Mouse (Mus musculus): Measurements from ENCODE around the gene Zc3h10. TPM values are rescaled to one million over a fixed set of nuclear protein-coding genes. Genes with fewer than 3 reads are reported as not detected.
A peak's percentile ranks its signal among the peaks of the same experiment; 100 is the strongest.

The Zc3h10 gene
- polyA plus RNA-seq, 1 experiment from 2014 or later: 13.6 TPM

DNA sequence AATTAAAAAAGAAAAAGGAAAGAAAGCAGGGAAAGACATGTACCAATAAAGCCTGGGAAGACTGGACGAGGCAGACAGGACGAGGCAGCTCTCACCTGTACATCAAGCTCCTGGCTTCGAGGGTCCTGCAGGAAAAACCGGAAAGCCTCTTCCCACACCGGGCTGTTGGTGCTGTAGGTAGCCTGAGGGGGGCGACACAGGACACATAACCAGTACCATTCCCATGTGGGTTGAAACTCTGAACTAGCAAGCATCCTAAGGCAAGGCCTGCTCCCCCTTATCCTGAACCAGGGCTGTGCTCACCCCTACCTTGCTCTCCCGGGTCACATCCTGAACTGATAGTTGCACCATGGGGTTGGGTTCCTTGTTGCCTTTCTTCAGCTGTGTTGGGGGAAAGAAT is 28.7 kb downstream of the Zc3h10 start:
- ATAC-seq: no peak
- Histone ChIP-seq H3K4me3 (ENCODE audit: low read length) (no peak overlapping the region), H3K9me3 (ENCODE audit: control insufficient read depth, low read length) (no peaks in the 10 kb centered on the region), H3K36me3 (ENCODE audit: control insufficient read depth, insufficient read depth, low read length) (peaks cover 12% of the 10 kb centered on the region), H3K27me3 (replicated peaks; ENCODE audit: control insufficient read depth, insufficient read depth, low read length) (no peaks in the 10 kb centered on the region), H3K4me2 (ENCODE audit: low read depth, low read length) (no peak overlapping the region), H3K27ac (ENCODE audit: low read length) (no peak overlapping the region), H3K9ac (ENCODE audit: low read depth, low read length) (no peak overlapping the region), H3K4me1 (ENCODE audit: control insufficient read depth, insufficient read depth, low read length) (peaks cover under 1% of the 10 kb centered on the region; the same call in 1 of the 2 replicates)
- WGBS: 76% methylated on average over 7 of the region's 7 CpGs

DNA sequence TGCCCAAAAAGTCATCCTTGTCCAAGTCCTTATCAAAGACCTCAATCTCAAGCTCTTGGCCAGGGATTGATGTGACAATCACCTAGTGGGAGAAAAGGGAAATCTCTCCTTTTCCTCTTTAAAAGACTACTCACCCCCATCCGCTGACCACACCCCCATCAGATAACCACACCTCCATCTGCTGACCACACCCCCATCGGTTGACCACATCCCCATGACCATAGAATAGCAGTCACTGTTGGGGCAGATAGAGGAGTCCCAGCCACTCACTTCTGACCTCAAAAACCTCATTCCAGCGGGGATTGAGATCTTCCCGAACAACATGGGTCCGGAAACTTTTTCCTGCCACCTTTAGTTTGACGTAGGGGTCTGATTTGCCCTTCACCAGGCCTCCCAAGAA is 30.9 kb downstream of the Zc3h10 start:
- no peak overlapping the region for H3K9ac ChIP-seq (ENCODE audit: low read depth, low read length)
- 43% methylated on average over 6 of the region's 6 CpGs for WGBS
- H3K9me3 ChIP-seq (ENCODE audit: control insufficient read depth, low read length): no peaks in the 10 kb centered on the region
- no peaks in the 10 kb centered on the region for H3K4me1 ChIP-seq (ENCODE audit: control insufficient read depth, insufficient read depth, low read length)
- H3K36me3 ChIP-seq (ENCODE audit: control insufficient read depth, insufficient read depth, low read length): peaks cover 12% of the 10 kb centered on the region
- no peak for ATAC-seq
- H3K4me3 ChIP-seq (ENCODE audit: low read length): no peak overlapping the region
- no peak overlapping the region for H3K4me2 ChIP-seq (ENCODE audit: low read depth, low read length)
- no peaks in the 10 kb centered on the region for H3K27me3 ChIP-seq (replicated peaks; ENCODE audit: control insufficient read depth, insufficient read depth, low read length)
- H3K27ac ChIP-seq (ENCODE audit: low read length): no peak overlapping the region

DNA sequence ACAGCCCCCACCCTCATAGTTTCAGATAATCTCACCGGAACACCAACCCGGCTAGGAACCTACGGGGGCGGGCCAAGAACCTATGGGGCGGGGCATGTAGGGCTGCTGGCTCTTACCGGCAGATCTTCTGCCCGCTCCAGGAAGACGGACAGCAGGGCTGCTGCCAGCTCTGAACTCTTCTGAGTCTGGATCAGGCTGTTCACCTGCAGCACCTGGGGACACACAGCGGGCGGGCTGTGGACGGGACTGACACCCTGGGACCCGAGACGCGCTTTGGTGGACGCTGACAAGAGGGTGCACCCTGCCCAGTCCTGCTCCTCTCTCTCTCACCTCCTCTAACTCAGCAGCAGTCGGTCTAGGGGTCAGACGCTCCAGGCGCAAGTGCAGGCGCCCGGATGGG is 31.5 kb downstream of the Zc3h10 start:
- Histone ChIP-seq H3K27me3 (replicated peaks; ENCODE audit: control insufficient read depth, insufficient read depth, low read length) (no peaks in the 10 kb centered on the region), H3K9me3 (ENCODE audit: control insufficient read depth, low read length) (no peaks in the 10 kb centered on the region), H3K4me1 (ENCODE audit: control insufficient read depth, insufficient read depth, low read length) (no peaks in the 10 kb centered on the region), H3K4me3 (ENCODE audit: low read length) (no peak overlapping the region; the same call in 1 of the 2 replicates), H3K9ac (ENCODE audit: low read depth, low read length) (peak overlapping the region; percentile 44; the same call in 1 of the 2 replicates), H3K27ac (ENCODE audit: low read length) (no peak overlapping the region), H3K4me2 (ENCODE audit: low read depth, low read length) (peak overlapping the region; percentile 34), H3K36me3 (ENCODE audit: control insufficient read depth, insufficient read depth, low read length) (peaks cover 12% of the 10 kb centered on the region)
- ATAC-seq: peak; percentile 57
- WGBS: 39% methylated on average over 20 of the region's 20 CpGs

DNA sequence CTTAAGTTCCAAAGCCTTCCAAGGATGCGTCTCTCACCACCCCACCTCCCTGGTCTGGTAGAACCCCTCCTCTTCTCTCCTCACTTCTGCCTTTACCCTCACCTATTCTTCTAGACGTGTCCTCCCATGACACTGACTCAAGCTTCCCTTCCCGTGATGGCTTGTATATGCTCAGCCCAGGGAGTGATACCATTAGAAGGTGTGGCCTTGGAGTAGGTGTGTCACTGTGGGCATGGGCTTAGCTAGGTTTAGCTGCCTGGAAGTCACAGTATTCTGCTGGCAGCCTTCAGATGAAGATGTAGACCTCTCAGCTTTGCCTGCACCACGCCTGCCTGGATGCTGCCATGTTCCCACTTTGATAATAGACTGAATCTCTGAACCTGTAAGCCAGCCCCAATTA is 32.5 kb downstream of the Zc3h10 start:
- Histone ChIP-seq H3K9me3 (ENCODE audit: control insufficient read depth, low read length) (no peaks in the 10 kb centered on the region), H3K4me3 (ENCODE audit: low read length) (no peak overlapping the region), H3K9ac (ENCODE audit: low read depth, low read length) (no peak overlapping the region), H3K4me1 (ENCODE audit: control insufficient read depth, insufficient read depth, low read length) (no peaks in the 10 kb centered on the region; the same call in 1 of the 2 replicates), H3K27me3 (replicated peaks; ENCODE audit: control insufficient read depth, insufficient read depth, low read length) (no peaks in the 10 kb centered on the region), H3K36me3 (ENCODE audit: control insufficient read depth, insufficient read depth, low read length) (peaks cover 10% of the 10 kb centered on the region; the same call in 1 of the 2 replicates), H3K4me2 (ENCODE audit: low read depth, low read length) (no peak overlapping the region), H3K27ac (ENCODE audit: low read length) (no peak overlapping the region)
- no peak for ATAC-seq
- 82% methylated on average over 4 of the region's 4 CpGs for WGBS

DNA sequence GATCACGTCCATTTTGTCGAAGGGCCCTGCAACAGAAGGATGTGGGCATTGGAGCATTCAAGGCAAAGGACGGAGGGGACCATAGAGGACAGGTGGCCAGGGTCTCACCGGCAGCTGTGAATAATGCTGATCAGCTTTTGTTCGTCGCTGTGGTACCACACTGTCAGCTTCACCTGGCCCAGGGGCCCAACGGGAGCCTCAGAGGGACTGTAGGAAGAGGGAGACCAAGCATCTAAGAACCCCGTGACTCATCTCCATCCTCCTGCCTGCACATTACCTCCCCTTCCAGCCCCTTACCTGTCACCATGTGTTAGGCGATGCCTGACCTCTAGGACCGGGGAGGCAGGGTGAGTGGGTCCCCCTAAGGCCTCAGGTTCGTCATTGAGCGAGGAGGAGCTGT is 35.8 kb downstream of the Zc3h10 start:
- WGBS: 87% methylated on average over 12 of the region's 12 CpGs
- H3K4me2 ChIP-seq (ENCODE audit: low read depth, low read length): no peak overlapping the region
- H3K36me3 ChIP-seq (ENCODE audit: control insufficient read depth, insufficient read depth, low read length): peaks cover 7% of the 10 kb centered on the region; the same call in 1 of the 2 replicates
- H3K4me3 ChIP-seq (ENCODE audit: low read length): no peak overlapping the region
- H3K9ac ChIP-seq (ENCODE audit: low read depth, low read length): no peak overlapping the region
- H3K9me3 ChIP-seq (ENCODE audit: control insufficient read depth, low read length): no peaks in the 10 kb centered on the region
- H3K27me3 ChIP-seq (replicated peaks; ENCODE audit: control insufficient read depth, insufficient read depth, low read length): no peaks in the 10 kb centered on the region
- no peak overlapping the region for H3K27ac ChIP-seq (ENCODE audit: low read length)
- ATAC-seq: no peak
- H3K4me1 ChIP-seq (ENCODE audit: control insufficient read depth, insufficient read depth, low read length): peaks cover under 1% of the 10 kb centered on the region; the same call in 1 of the 2 replicates

DNA sequence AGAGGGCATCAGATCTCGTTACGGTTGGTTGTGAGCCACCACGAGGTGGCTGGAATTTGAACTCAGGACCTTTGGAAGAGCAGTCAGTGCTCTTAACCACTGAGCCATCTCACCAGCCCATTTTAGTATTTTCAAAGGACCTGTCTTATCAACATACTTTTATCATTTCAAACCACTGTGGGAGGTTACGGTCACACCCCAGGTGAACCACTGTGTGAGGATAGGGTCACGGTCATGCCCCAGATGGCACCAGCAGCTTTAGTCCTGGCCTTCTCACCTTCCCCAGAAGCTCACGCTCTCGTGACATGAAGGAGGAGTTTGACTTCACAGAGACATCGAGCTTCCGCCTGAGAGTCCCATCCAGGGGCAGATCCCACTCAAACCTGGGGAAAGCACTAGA is 36.4 kb downstream of the Zc3h10 start:
- 90% methylated on average over 9 of the region's 9 CpGs for WGBS
- Histone ChIP-seq H3K9ac (ENCODE audit: low read depth, low read length) (no peak overlapping the region), H3K4me1 (ENCODE audit: control insufficient read depth, insufficient read depth, low read length) (peaks cover 4% of the 10 kb centered on the region; the same call in 1 of the 2 replicates), H3K4me3 (ENCODE audit: low read length) (no peak overlapping the region), H3K27me3 (replicated peaks; ENCODE audit: control insufficient read depth, insufficient read depth, low read length) (no peaks in the 10 kb centered on the region), H3K4me2 (ENCODE audit: low read depth, low read length) (no peak overlapping the region), H3K9me3 (ENCODE audit: control insufficient read depth, low read length) (no peaks in the 10 kb centered on the region), H3K36me3 (ENCODE audit: control insufficient read depth, insufficient read depth, low read length) (peaks cover 7% of the 10 kb centered on the region; the same call in 1 of the 2 replicates), H3K27ac (ENCODE audit: low read length) (no peak overlapping the region)
- ATAC-seq: no peak

DNA sequence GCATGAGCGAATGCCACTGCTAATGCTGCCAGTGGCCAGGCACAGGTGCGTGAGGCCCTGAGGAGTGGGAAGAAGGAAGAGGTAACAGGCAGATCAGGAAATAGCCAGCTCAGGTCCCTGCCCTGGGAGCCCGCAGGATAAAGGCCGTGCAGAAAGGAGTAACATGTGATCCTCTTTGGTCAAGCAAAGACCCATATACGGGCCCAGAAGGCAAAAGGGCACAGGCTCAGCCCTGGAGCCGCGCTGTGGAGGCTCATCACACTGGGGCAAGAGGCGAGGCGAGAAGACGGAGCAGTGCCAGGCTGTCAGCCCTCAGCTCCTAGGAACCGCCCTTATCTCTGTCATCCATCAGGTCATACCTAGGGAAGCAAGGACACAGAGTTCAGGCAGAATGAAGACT is 37.3 kb downstream of the Zc3h10 start:
- Histone ChIP-seq H3K27ac (ENCODE audit: low read length) (no peak overlapping the region; the same call in 1 of the 2 replicates), H3K4me1 (ENCODE audit: control insufficient read depth, insufficient read depth, low read length) (peaks cover 4% of the 10 kb centered on the region; the same call in 1 of the 2 replicates), H3K9ac (ENCODE audit: low read depth, low read length) (no peak overlapping the region), H3K9me3 (ENCODE audit: control insufficient read depth, low read length) (no peaks in the 10 kb centered on the region), H3K36me3 (ENCODE audit: control insufficient read depth, insufficient read depth, low read length) (peaks cover 5% of the 10 kb centered on the region; the same call in 1 of the 2 replicates), H3K27me3 (replicated peaks; ENCODE audit: control insufficient read depth, insufficient read depth, low read length) (no peaks in the 10 kb centered on the region), H3K4me3 (ENCODE audit: low read length) (no peak overlapping the region), H3K4me2 (ENCODE audit: low read depth, low read length) (no peak overlapping the region)
- WGBS: 84% methylated on average over 11 of the region's 11 CpGs
- no peak for ATAC-seq

DNA sequence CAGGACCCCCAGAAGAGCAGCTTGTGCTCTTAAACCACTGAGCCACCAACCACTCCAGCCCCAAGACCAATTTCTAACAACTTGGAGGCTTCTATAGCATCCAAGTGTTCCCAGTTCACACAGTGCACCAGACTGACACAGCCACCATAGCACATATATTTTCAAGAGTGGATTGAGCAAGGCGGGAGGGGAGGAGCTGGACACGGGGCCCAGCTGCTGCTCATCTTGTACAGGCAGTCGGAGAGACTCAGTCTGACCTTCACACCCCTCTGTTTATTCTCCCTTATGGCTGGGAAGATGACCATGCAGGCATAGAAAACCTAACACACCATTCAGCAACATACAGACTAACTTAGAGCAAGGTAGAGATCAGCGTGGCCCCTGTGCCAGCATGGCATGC is 37.7 kb downstream of the Zc3h10 start:
- Histone ChIP-seq H3K4me2 (ENCODE audit: low read depth, low read length) (no peak overlapping the region), H3K36me3 (ENCODE audit: control insufficient read depth, insufficient read depth, low read length) (peaks cover 5% of the 10 kb centered on the region; the same call in 1 of the 2 replicates), H3K9ac (ENCODE audit: low read depth, low read length) (no peak overlapping the region), H3K9me3 (ENCODE audit: control insufficient read depth, low read length) (no peaks in the 10 kb centered on the region), H3K4me1 (ENCODE audit: control insufficient read depth, insufficient read depth, low read length) (peaks cover 9% of the 10 kb centered on the region; the same call in 1 of the 2 replicates), H3K27me3 (replicated peaks; ENCODE audit: control insufficient read depth, insufficient read depth, low read length) (no peaks in the 10 kb centered on the region), H3K27ac (ENCODE audit: low read length) (no peak overlapping the region; the same call in 1 of the 2 replicates), H3K4me3 (ENCODE audit: low read length) (no peak overlapping the region)
- ATAC-seq: no peak
- 68% methylated on average over 4 of the region's 4 CpGs for WGBS

DNA sequence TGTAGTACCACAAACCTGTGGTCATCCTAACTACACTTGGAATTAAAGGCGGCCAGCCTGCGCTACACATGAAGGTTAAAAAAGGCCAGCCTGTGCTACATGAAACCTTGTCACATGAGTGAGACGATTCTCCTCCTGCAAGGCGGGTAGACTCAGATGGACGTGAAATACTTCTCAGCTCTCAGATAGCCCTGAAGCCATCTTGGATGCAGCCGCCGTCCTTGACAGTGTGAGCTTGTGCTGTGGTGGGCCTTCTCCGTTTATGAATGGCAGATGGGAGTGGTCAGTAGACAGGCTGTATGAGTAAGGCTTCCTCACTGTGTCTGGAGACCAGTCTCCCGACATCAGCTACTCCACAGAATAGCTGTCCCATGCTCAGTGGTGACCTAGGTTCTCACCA is 38.4 kb downstream of the Zc3h10 start:
- Histone ChIP-seq H3K4me1 (ENCODE audit: control insufficient read depth, insufficient read depth, low read length) (peaks cover 13% of the 10 kb centered on the region; the same call in 1 of the 2 replicates), H3K4me2 (ENCODE audit: low read depth, low read length) (no peak overlapping the region), H3K9me3 (ENCODE audit: control insufficient read depth, low read length) (no peaks in the 10 kb centered on the region), H3K36me3 (ENCODE audit: control insufficient read depth, insufficient read depth, low read length) (peaks cover 5% of the 10 kb centered on the region; the same call in 1 of the 2 replicates), H3K27ac (ENCODE audit: low read length) (no peak overlapping the region), H3K4me3 (ENCODE audit: low read length) (no peak overlapping the region), H3K9ac (ENCODE audit: low read depth, low read length) (no peak overlapping the region), H3K27me3 (replicated peaks; ENCODE audit: control insufficient read depth, insufficient read depth, low read length) (no peaks in the 10 kb centered on the region)
- ATAC-seq: no peak
- 85% methylated on average over 9 of the region's 9 CpGs for WGBS

DNA sequence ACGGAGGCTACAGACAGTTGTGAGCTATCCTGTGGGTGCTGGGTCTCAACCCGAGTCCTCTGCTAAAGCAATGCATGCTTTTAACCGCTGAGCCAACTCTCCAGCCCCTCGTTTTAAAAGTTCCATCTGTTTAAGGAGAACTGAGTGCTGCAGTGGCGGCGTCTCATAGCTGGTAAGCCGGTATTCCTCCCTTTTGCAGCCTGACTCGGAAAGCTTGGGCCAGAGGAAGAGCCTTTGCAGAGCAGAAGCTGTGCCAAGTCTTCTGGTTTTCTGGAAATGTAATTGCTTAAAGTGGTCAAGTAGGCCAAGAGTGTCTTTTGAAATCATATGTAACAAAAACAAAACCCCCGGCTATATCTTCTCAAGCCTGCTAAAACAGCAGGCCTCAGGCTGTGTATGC is 39.3 kb downstream of the Zc3h10 start:
- H3K4me3 ChIP-seq (ENCODE audit: low read length): no peak overlapping the region
- no peak overlapping the region for H3K4me2 ChIP-seq (ENCODE audit: low read depth, low read length)
- H3K36me3 ChIP-seq (ENCODE audit: control insufficient read depth, insufficient read depth, low read length): peaks cover 5% of the 10 kb centered on the region; the same call in 1 of the 2 replicates
- 67% methylated on average over 9 of the region's 9 CpGs for WGBS
- H3K27me3 ChIP-seq (replicated peaks; ENCODE audit: control insufficient read depth, insufficient read depth, low read length): no peaks in the 10 kb centered on the region
- no peak overlapping the region for H3K9ac ChIP-seq (ENCODE audit: low read depth, low read length)
- H3K9me3 ChIP-seq (ENCODE audit: control insufficient read depth, low read length): no peaks in the 10 kb centered on the region
- no peak overlapping the region for H3K27ac ChIP-seq (ENCODE audit: low read length)
- H3K4me1 ChIP-seq (ENCODE audit: control insufficient read depth, insufficient read depth, low read length): peaks cover 13% of the 10 kb centered on the region; the same call in 1 of the 2 replicates
- no peak for ATAC-seq
